Mouse (Mus musculus): ENCODE results near the gene Lasp1. TPM values are rescaled to one million over a fixed set of nuclear protein-coding genes. Genes with fewer than 3 reads are reported as not detected.
A peak's percentile ranks its signal among the peaks of the same experiment; 100 is the strongest.

Gene Lasp1
- polyA plus RNA-seq, 1 experiment from 2014 or later = 45.1 TPM

DNA sequence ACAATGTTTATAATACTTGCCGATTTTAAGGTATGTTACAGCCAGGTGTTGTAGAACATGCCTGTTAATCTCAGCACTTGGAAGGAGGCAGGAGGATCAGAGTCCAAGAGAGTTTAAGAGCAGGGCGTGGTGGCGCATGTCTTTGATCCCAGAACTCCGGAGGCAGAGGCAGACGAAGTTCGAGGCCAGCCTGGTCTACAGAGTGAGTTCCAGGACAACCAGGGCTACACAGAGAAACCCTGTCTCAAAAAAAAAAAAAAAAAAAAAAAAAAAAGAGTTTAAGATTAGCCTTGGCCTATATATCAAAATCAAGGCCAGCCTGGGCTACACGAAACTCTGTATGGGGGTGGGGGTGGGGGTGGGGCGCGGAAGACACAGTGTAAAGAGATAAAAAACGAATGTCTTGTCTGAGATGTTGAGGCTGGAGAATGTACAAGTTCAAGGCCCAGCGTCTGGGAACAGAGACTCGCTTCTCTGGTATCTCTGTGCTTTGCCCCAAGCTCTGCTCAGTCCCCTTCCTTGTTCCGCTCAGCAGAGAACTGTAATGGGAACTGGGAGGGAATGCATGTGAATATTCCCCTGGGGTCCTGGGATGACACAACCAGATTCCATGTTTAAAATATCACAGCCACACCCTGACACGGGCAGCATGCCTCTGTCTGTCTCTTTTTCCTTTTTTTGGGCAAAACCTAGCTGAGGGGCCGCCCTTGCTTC is 1.3 kb upstream of the Lasp1 start:
- peak overlapping the region; percentile 82 for H3K4me2 ChIP-seq
- H3K27me3 ChIP-seq (replicated peaks) = no peaks in the 10 kb centered on the region
- H3K9me3 ChIP-seq = no peaks in the 10 kb centered on the region
- 54% methylated on average over 15 of the region's 15 CpGs for WGBS
- no peak for ATAC-seq (ENCODE audit: extremely low read depth, insufficient number of reproducible peaks, low FRiP score, low TSS enrichment)
- no peak overlapping the region; the same call in 1 of the 2 replicates for H3K9ac ChIP-seq
- H3K4me1 ChIP-seq = peaks cover 31% of the 10 kb centered on the region
- no peak overlapping the region for H3K4me3 ChIP-seq
- no peak overlapping the region for H3K27ac ChIP-seq (replicated peaks)
- no peaks in the 10 kb centered on the region for H3K36me3 ChIP-seq

DNA sequence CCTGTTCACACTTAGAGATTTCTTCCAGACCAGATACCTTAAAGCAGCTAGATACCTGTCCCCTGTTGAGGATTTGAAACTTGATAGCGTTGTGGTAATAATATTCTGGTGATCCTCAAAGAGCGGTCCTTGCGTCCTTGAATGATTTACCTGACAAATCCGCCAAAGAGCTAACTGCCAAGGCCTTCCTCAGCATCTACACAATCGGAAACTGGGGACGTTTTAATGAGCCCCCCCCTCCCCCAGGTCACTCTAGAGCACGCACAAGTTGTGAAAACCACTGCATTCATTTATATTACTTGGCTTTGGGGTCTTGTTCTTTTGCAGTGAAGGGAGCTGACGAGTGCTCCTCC is 741 bp upstream of the Lasp1 start:
- 43% methylated on average over 8 of the region's 8 CpGs for WGBS
- Histone ChIP-seq H3K4me3 (peak overlapping the region; percentile 97), H3K4me2 (peak overlapping the region; percentile 82)

GRCm38 (mm10) chr11:97799146-97799993 is 570 bp downstream of the Lasp1 start:
- Histone ChIP-seq H3K4me3 (peak overlapping the region; percentile 97), H3K36me3 (no peaks in the 10 kb centered on the region), H3K4me2 (peak overlapping the region; percentile 82), H3K27ac (replicated peaks) (peak overlapping the region; percentile 98), H3K27me3 (replicated peaks) (no peaks in the 10 kb centered on the region), H3K9ac (peak overlapping the region; percentile 97), H3K4me1 (peaks cover 50% of the 10 kb centered on the region), H3K9me3 (no peaks in the 10 kb centered on the region)
- whole genome bisulfite sequencing = 0% methylated on average over 69 of the region's 71 CpGs
- peak; percentile 72 for ATAC-seq (ENCODE audit: extremely low read depth, insufficient number of reproducible peaks, low FRiP score, low TSS enrichment)

More for the DNA sequence above, 741 bp upstream of the Lasp1 start:
- Histone ChIP-seq H3K36me3 (no peaks in the 10 kb centered on the region), H3K4me1 (peaks cover 37% of the 10 kb centered on the region), H3K27ac (replicated peaks) (no peak overlapping the region), H3K9ac (peak overlapping the region; percentile 40; the same call in 1 of the 2 replicates), H3K9me3 (no peaks in the 10 kb centered on the region), H3K27me3 (replicated peaks) (no peaks in the 10 kb centered on the region)
- ATAC-seq (ENCODE audit: extremely low read depth, insufficient number of reproducible peaks, low FRiP score, low TSS enrichment) = no peak

GRCm38 (mm10) chr11:97799994-97800690 is 1.3 kb downstream of the Lasp1 start:
- H3K9me3 ChIP-seq = no peaks in the 10 kb centered on the region
- under 1% methylated on average over 30 of the region's 43 CpGs for WGBS

DNA sequence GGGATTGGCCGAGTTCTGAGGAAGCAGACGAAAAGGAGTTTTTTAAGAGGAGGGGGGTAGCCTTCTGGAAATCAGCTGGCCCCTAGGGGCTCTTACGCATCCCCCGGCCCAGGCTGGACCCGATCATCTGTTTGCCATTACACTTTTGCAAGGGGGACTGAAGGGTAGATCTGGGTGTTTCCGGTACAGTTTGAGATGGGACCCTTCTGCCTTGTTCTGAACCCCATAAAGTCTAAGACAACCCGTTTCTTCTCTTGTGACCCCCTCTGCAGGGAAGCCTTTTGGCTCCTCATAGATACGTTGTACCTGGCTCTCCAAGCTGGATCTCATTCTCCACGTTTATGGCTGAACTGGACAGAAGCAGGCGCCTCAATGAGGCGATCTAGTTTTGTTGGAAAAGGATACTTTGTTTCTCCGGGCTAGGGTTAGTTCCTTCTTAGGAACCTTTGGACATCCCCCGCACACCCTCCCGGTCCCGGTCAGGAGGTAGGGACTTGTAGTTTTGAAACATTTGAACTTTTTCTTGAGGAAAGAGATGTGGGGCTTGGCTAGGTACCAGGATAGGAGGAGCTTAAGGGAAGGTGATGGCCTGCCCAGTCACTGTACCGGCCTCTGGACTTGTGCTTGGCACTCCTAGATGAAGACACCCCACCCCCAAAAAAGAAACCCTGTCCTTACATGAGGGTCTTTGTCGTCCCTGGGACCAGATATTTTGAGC is 2.0 kb downstream of the Lasp1 start:
- Histone ChIP-seq H3K4me2 (peak overlapping the region; percentile 82), H3K27me3 (replicated peaks) (no peaks in the 10 kb centered on the region), H3K4me3 (peak overlapping the region; percentile 97), H3K36me3 (no peaks in the 10 kb centered on the region), H3K27ac (replicated peaks) (peak overlapping the region; percentile 98), H3K4me1 (peaks cover 64% of the 10 kb centered on the region), H3K9me3 (no peaks in the 10 kb centered on the region), H3K9ac (peak overlapping the region; percentile 97)
- no peak for ATAC-seq (ENCODE audit: extremely low read depth, insufficient number of reproducible peaks, low FRiP score, low TSS enrichment)
- WGBS = 6% methylated on average over 17 of the region's 17 CpGs

More at GRCm38 (mm10) chr11:97799994-97800690, 1.3 kb downstream of the Lasp1 start:
- Histone ChIP-seq H3K36me3 (no peaks in the 10 kb centered on the region), H3K27me3 (replicated peaks) (no peaks in the 10 kb centered on the region), H3K4me1 (peaks cover 57% of the 10 kb centered on the region), H3K9ac (peak overlapping the region; percentile 97), H3K4me3 (peak overlapping the region; percentile 97), H3K27ac (replicated peaks) (peak overlapping the region; percentile 98), H3K4me2 (peak overlapping the region; percentile 82)
- ATAC-seq (ENCODE audit: extremely low read depth, insufficient number of reproducible peaks, low FRiP score, low TSS enrichment) = peak; percentile 40; the same call in 1 of the 2 replicates

DNA sequence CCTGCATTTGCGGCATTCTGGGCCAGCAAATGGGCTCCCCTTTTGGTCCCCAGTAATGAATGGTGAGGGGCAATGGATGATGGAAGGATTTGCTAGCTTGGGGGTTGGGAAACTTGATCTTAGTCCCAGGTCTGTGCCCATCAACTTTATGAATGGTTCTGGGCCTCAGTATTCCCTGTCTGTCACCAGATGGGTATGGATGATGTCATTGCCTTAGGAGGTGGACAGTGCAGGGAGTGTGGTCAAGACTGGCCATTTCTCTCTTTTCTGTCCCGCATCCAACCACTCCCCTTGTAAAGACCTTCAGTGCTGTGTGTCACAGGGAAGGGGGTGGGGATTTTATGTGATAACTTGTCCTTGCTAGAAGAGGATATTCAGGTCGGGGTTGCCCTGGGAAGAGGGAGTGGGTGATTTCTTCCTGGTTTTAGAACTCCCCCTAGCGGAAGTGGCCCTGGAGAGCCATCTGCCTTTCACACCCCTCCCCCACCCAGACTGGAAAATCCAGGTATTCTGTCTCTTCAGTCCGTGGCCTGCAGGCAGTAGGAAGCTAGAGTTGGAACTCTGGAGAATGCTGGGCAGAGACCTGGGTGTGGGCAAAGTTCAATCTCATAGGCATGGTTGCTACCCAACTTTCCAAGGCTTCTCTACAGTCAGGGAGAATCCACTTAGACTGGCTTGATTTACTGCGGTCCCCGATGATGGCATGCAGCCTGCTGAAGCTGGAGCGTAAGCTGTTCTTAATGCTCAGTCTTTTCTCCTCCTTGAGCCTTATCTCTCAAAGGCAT is 2.8 kb downstream of the Lasp1 start:
- H3K4me3 ChIP-seq = peak overlapping the region; percentile 97
- H3K27me3 ChIP-seq (replicated peaks) = no peaks in the 10 kb centered on the region
- H3K4me2 ChIP-seq = peak overlapping the region; percentile 82
- ATAC-seq (ENCODE audit: extremely low read depth, insufficient number of reproducible peaks, low FRiP score, low TSS enrichment) = no peak
- peak overlapping the region; percentile 97 for H3K9ac ChIP-seq
- peak overlapping the region; percentile 98 for H3K27ac ChIP-seq (replicated peaks)
- no peaks in the 10 kb centered on the region for H3K9me3 ChIP-seq
- WGBS = 20% methylated on average over 8 of the region's 8 CpGs
- H3K36me3 ChIP-seq = no peaks in the 10 kb centered on the region
- H3K4me1 ChIP-seq = peaks cover 72% of the 10 kb centered on the region

DNA sequence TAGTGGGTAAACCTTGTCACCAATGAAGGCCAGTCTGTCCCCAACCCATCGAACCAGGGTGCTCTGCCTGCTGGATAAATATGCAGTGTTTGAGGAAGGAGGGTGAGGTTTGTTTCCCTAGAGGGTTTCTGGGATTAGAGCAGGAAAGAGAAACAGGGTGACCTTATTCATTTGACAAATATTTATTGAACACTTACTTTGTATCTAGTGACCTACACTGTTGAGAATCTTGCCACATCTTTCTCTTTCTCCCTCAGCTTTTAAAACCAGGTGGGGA is 3.3 kb downstream of the Lasp1 start:
- peaks cover 77% of the 10 kb centered on the region for H3K4me1 ChIP-seq
- WGBS = 3% methylated on average over 1 of the region's 1 CpGs

DNA sequence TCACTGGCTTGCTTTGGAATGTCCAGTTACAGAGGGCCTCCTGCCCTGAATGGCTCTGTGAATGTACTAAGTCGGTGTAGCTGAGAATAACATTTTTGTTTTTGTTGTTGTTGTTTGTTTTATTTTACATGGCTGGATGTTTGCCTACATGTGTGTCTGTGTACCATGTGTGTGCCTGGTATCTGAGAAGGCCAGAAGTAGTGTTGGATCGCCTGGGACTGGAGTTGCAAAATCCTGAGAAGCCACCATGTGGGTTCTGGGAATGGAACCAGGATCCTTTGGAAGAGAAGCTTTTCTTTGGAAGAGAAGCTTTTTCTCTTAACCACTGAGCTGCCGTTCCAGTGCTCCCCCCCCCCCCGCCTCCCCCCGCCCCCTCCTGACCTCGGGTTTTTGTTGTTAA is 3.7 kb downstream of the Lasp1 start:
- no peak for ATAC-seq (ENCODE audit: extremely low read depth, insufficient number of reproducible peaks, low FRiP score, low TSS enrichment)
- Histone ChIP-seq H3K4me1 (peaks cover 80% of the 10 kb centered on the region), H3K9ac (peak overlapping the region; percentile 97), H3K27ac (replicated peaks) (peak overlapping the region; percentile 98; the same call in 1 of the 2 replicates), H3K36me3 (peaks cover 8% of the 10 kb centered on the region), H3K9me3 (no peaks in the 10 kb centered on the region), H3K27me3 (replicated peaks) (no peaks in the 10 kb centered on the region), H3K4me3 (no peak overlapping the region), H3K4me2 (peak overlapping the region; percentile 82)
- WGBS = 54% methylated on average over 6 of the region's 6 CpGs

More for the DNA sequence above, 3.3 kb downstream of the Lasp1 start:
- H3K4me3 ChIP-seq = peak overlapping the region; percentile 97
- no peaks in the 10 kb centered on the region for H3K9me3 ChIP-seq
- peak overlapping the region; percentile 97 for H3K9ac ChIP-seq
- peak overlapping the region; percentile 98 for H3K27ac ChIP-seq (replicated peaks)
- peaks cover 4% of the 10 kb centered on the region for H3K36me3 ChIP-seq
- H3K4me2 ChIP-seq = peak overlapping the region; percentile 82
- ATAC-seq (ENCODE audit: extremely low read depth, insufficient number of reproducible peaks, low FRiP score, low TSS enrichment) = no peak
- H3K27me3 ChIP-seq (replicated peaks) = no peaks in the 10 kb centered on the region

- Histone ChIP-seq H3K4me1 (peaks cover 81% of the 10 kb centered on the region), H3K9me3 (no peaks in the 10 kb centered on the region), H3K4me3 (no peak overlapping the region), H3K4me2 (peak overlapping the region; percentile 61), H3K9ac (peak overlapping the region; percentile 52), H3K27ac (replicated peaks) (peak overlapping the region; percentile 89), H3K36me3 (peaks cover 17% of the 10 kb centered on the region), H3K27me3 (replicated peaks) (no peaks in the 10 kb centered on the region)
- 64% methylated on average over 5 of the region's 5 CpGs for WGBS
- no peak for ATAC-seq (ENCODE audit: extremely low read depth, insufficient number of reproducible peaks, low FRiP score, low TSS enrichment)
Measured at GRCm38 (mm10) chr11:97803847-97804246, 5.0 kb downstream of the Lasp1 start.

All from heart, embryonic 13.5 days (tissue).